Mouse (Mus musculus) kidney, embryonic 14.5 days (tissue): ENCODE measurements around the gene Rnf144a. TPM values are rescaled to one million over a fixed set of nuclear protein-coding genes. Genes with fewer than 3 reads are reported as not detected.

Experiments
- ATAC-seq: fragments of 200-750 bp; cut with Nextera tagmentation; 2 replicates; pipeline ENCODE4 v1.8.0; 2017; ENCODE audit warnings: moderate number of reproducible peaks, mild to moderate bottlenecking, moderate TSS enrichment, moderate library complexity; ENCODE audit not compliant: low FRiP score, low TSS enrichment
- H3K27ac ChIP-seq: fragments of 300-500 bp; sonication (generic); 2 replicates; pipeline ENCODE4 v1.5.1; 2014; ENCODE audit warnings: low read depth, mild to moderate bottlenecking, low read length, moderate library complexity, mixed read lengths
- H3K27me3 ChIP-seq: fragments of 300-500 bp; sonication (generic); 2 replicates; pipeline ENCODE4 v1.6.1; 2014; ENCODE audit warnings: mild to moderate bottlenecking, low read length; ENCODE audit not compliant: control insufficient read depth, insufficient read depth
- H3K36me3 ChIP-seq: fragments of 300-500 bp; sonication (generic); 2 replicates; pipeline ENCODE4 v1.6.1; 2014; ENCODE audit warnings: low read length, mixed read lengths; ENCODE audit not compliant: control insufficient read depth, insufficient read depth
- H3K4me1 ChIP-seq: fragments of 300-500 bp; sonication (generic); 2 replicates; pipeline ENCODE4 v1.6.1; 2014; ENCODE audit warnings: low read length, mixed read lengths; ENCODE audit not compliant: control insufficient read depth, insufficient read depth
- H3K4me2 ChIP-seq: fragments of 300-500 bp; sonication (generic); replicated peaks from 2 replicates; pipeline ENCODE4 v1.6.1; 2014; ENCODE audit warnings: low read depth, mild to moderate bottlenecking, low read length
- H3K4me3 ChIP-seq: fragments of 300-500 bp; sonication (generic); 2 replicates; pipeline ENCODE4 v1.5.1; 2014; ENCODE audit warnings: mild to moderate bottlenecking, low read length
- H3K9ac ChIP-seq: fragments of 300-500 bp; sonication (generic); 2 replicates; pipeline ENCODE4 v1.6.1; 2014; ENCODE audit warnings: low read depth, mild to moderate bottlenecking, low read length, moderate library complexity
- H3K9me3 ChIP-seq: fragments of 300-500 bp; sonication (generic); 2 replicates; pipeline ENCODE4 v1.6.1; 2016; ENCODE audit warnings: low read length; ENCODE audit not compliant: control insufficient read depth
- WGBS: fragments of 180-500 bp; shearing (Covaris S2); extraction: QIAGEN DNeasy Blood & Tissue Kit; methylation state at CpG from one replicate; pipeline ENCODE4 v1.1.7; 2014; 5-methylcytosine and 5-hydroxymethylcytosine counted together
- polyA plus RNA-seq: library from polyadenylated mRNA; unstranded; fragments of >200 nt; fragmentation: Nextera tagmentation; extraction: Ambion mirVana; gene quantifications from 2 replicates; pipeline ENCODE4 v1.2.1, GENCODE M21; 2014

Gene Rnf144a
- 26.2 and 29.8 TPM in 2 replicates for polyA plus RNA-seq

GRCm38 (mm10) chr12:26415104-26415771 is at the start of gene Rnf144a:
TSS of gene Rnf144a (minus strand) at chr12:26415254.
- peak within 1 kb of the TSS; percentile 67; the same call in 1 of the 2 replicates for H3K27ac ChIP-seq
- H3K4me2 ChIP-seq = peak within 1 kb of the TSS; percentile 76
- WGBS = under 1% methylated on average over 45 of the region's 45 CpGs
- H3K4me1 ChIP-seq = peaks cover 17% of the 10 kb centered on the region
- peak within 1 kb of the TSS; percentile 94 for H3K4me3 ChIP-seq
- H3K9ac ChIP-seq = peak within 1 kb of the TSS; percentile 97
- no peaks in the 10 kb centered on the region for H3K9me3 ChIP-seq
- H3K36me3 ChIP-seq = no peaks in the 10 kb centered on the region
- no peaks in the 10 kb centered on the region for H3K27me3 ChIP-seq
- ATAC-seq = peak; percentile 92

- no peak overlapping the region for H3K4me3 ChIP-seq
- peaks cover 10% of the 10 kb centered on the region; the same call in 1 of the 2 replicates for H3K4me1 ChIP-seq
- no peaks in the 10 kb centered on the region for H3K9me3 ChIP-seq
- no peak for ATAC-seq
- 58% methylated on average over 2 of the region's 2 CpGs for whole genome bisulfite sequencing
- no peak overlapping the region for H3K9ac ChIP-seq
- no peak overlapping the region for H3K27ac ChIP-seq
- H3K36me3 ChIP-seq = no peaks in the 10 kb centered on the region
- no peaks in the 10 kb centered on the region for H3K27me3 ChIP-seq
- H3K4me2 ChIP-seq = no peak overlapping the region
Observed at GRCm38 (mm10) chr12:26460091-26460490, 45.0 kb upstream of the Rnf144a start.

DNA sequence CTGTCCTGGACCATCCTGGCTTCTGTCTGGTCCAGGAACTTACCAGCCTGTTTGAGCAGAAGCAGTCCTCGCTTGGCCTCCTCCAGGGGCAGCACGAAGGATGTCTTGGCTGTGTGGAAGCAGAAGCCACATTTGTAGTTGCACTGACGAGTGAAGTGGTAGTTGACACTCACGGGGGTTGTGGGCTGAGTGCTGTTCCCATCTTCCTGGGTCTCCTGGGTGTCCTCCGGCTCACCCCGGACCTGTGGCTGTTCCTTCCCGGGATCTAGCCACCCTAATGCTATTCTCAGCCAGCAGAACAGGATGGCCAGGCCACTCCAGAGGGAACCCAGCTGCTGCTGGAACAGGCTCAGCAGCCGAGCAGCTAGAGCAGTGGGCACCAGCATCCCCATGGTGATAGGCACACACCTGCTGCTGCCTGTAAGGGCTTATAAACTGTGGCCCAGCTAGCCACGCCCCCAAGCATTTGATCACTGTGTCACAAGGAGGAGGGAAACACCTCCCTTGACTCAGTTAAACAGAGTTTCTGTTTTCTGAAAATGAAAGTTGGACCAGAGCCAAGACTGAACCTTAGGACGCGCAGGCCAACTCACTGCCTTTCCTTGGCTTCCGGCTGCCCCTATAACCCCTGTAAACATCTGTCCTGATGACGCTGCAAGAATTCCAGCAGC is 41.1 kb upstream of the Rnf144a start, which contains the start of gene Rsad2:
TSS of gene Rsad2 (minus strand) at position 425 of the 671 bp plus-strand sequence.
- ATAC-seq = peak; percentile 65
- peak within 1 kb of the TSS; percentile 29 for H3K4me2 ChIP-seq
- H3K4me1 ChIP-seq = peaks cover 10% of the 10 kb centered on the region; the same call in 1 of the 2 replicates
- H3K27ac ChIP-seq = no peak within 1 kb of the TSS
- 0 out of 2 replicates have a peak within 1 kb of the TSS, but pooled peaks have one; percentile 7 for H3K9ac ChIP-seq
- WGBS = 45% methylated on average over 13 of the region's 13 CpGs
- no peaks in the 10 kb centered on the region for H3K36me3 ChIP-seq
- H3K9me3 ChIP-seq = no peaks in the 10 kb centered on the region
- H3K4me3 ChIP-seq = peak within 1 kb of the TSS; percentile 6; the same call in 1 of the 2 replicates
- no peaks in the 10 kb centered on the region for H3K27me3 ChIP-seq

DNA sequence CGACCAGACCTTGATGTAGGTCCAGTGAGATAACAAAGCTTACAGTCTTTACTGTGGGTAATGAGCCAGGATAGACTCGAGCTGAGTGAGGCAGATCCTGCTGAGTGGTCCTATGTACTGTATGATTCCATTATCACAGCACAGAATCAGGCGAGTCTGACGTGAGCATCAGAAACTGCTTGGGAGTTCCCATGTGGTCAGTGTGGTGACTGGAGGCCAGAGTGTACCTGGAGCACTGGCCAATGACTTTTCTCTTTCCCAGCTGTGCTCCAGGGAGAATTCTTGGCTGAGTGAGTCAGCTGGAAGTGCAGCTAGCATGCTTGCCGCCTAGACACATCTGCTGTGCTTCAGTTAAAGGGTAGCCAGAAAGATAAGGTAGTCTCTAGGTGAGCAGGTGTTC is 39.6 kb upstream of the Rnf144a start:
- Histone ChIP-seq H3K9ac (no peak overlapping the region), H3K4me3 (no peak overlapping the region; the same call in 1 of the 2 replicates), H3K36me3 (no peaks in the 10 kb centered on the region), H3K4me1 (peaks cover 10% of the 10 kb centered on the region; the same call in 1 of the 2 replicates), H3K9me3 (no peaks in the 10 kb centered on the region), H3K4me2 (no peak overlapping the region), H3K27ac (no peak overlapping the region), H3K27me3 (no peaks in the 10 kb centered on the region)
- ATAC-seq = no peak
- 43% methylated on average over 5 of the region's 5 CpGs for WGBS

DNA sequence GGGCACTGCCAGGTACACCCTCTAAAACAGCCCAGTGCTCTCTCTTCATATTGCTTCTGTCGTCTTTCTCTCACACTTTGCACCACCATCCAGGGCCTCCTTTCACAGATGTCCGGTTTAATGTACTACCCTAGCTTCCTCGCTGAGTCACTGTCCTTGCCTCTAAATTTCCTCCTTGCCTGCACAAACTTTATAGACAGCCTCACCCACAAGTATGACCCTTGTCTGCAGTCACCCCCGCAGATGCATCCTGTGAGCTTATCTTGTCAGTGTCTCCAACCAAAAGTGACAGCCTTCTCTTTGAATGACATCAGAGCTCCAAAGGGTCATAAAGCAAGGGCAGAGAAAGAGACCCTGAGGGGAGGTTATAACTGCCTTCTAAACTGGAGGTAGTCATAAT is 37.9 kb upstream of the Rnf144a start:
- no peak overlapping the region for H3K4me2 ChIP-seq
- no peaks in the 10 kb centered on the region for H3K9me3 ChIP-seq
- peaks cover 10% of the 10 kb centered on the region; the same call in 1 of the 2 replicates for H3K4me1 ChIP-seq
- no peak overlapping the region for H3K9ac ChIP-seq
- H3K27me3 ChIP-seq = no peaks in the 10 kb centered on the region
- H3K27ac ChIP-seq = no peak overlapping the region
- ATAC-seq = no peak
- H3K36me3 ChIP-seq = no peaks in the 10 kb centered on the region
- WGBS = 57% methylated on average over 4 of the region's 4 CpGs
- no peak overlapping the region for H3K4me3 ChIP-seq

DNA sequence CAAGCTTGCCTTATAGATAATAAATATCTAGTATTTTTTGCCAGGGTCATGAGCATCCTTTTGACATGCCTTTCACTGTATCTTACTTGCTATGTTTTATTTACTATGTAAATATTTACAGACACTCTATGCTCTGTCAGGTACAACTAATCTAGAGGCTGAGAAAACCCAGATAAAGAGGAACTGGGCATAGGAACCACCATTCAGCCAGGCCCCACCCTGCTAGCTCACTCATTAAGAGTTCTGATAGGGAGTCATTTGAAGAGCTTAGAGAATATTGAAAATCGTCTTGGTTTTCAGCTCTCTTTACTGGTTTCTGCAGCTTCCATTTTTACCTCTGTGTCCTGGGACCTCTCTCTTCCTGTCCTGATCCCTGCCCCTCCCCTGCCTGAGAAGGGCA is 36.1 kb upstream of the Rnf144a start:
- Histone ChIP-seq H3K9ac (no peak overlapping the region), H3K4me1 (peaks cover 6% of the 10 kb centered on the region; the same call in 1 of the 2 replicates), H3K9me3 (no peaks in the 10 kb centered on the region), H3K4me2 (no peak overlapping the region), H3K27me3 (no peaks in the 10 kb centered on the region), H3K36me3 (no peaks in the 10 kb centered on the region), H3K27ac (no peak overlapping the region), H3K4me3 (no peak overlapping the region)
- no peak for ATAC-seq
- WGBS = 58% methylated on average over 1 of the region's 1 CpGs

GRCm38 (mm10) chr12:26449483-26449882 is 34.4 kb upstream of the Rnf144a start:
- no peaks in the 10 kb centered on the region for H3K27me3 ChIP-seq
- H3K4me1 ChIP-seq = no peaks in the 10 kb centered on the region
- no peak overlapping the region for H3K4me3 ChIP-seq
- H3K4me2 ChIP-seq = no peak overlapping the region
- WGBS = 95% methylated on average over 2 of the region's 2 CpGs
- H3K9ac ChIP-seq = no peak overlapping the region
- H3K27ac ChIP-seq = no peak overlapping the region
- H3K36me3 ChIP-seq = no peaks in the 10 kb centered on the region
- H3K9me3 ChIP-seq = no peaks in the 10 kb centered on the region
- no peak for ATAC-seq

DNA sequence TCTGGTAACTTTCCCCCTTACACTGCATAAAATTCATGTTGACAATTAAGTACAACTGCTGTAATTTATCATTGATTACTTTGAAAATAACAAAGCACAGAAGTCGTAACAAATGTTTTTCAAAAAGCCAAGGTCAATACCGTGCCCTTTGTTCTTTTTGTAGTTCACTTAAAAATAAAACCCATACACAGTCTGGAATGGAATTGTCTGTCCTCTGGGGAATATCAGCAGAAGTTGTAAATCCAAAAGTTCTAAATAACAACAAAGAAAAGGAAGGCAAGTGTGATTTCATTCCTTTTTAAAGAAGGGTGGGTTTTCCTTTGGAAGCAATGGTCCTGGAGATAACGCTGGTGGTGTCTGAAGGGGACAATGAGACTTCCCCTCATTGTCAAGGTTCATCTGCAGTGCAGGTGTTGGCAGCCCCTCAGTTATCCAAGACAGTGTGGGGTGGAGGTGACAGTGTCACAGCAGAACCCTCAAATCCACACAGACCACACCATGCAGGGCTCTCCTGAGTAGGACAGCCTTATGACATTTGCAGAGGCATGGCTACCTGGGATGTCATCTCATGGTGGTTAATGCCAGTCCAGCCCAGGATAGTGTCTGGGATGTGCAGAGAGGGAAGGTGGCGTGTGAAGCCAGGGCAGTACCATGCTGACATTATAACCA is 31.5 kb upstream of the Rnf144a start:
- Histone ChIP-seq H3K36me3 (no peaks in the 10 kb centered on the region), H3K9ac (no peak overlapping the region), H3K9me3 (no peaks in the 10 kb centered on the region), H3K4me3 (no peak overlapping the region), H3K27ac (no peak overlapping the region), H3K27me3 (no peaks in the 10 kb centered on the region), H3K4me1 (no peaks in the 10 kb centered on the region), H3K4me2 (no peak overlapping the region)
- no peak for ATAC-seq
- 58% methylated on average over 4 of the region's 4 CpGs for WGBS
